Mouse (Mus musculus) MEL (cell line): ENCODE results near the gene Cnot2. TPM values are rescaled to one million over a fixed set of nuclear protein-coding genes. Genes with fewer than 3 reads are reported as not detected.

Experiments used
- DNase-seq: peaks from one replicate; pipeline ENCODE4 v3.0.0; 2011; ENCODE audit warnings: low read depth, low spot score
- H3K27ac ChIP-seq: 2 replicates; pipeline ENCODE4 v1.5.1; 2012; ENCODE audit warnings: low read depth, mild to moderate bottlenecking, control low read depth, low read length, moderate library complexity; ENCODE audit not compliant: control insufficient read depth
- H3K27me3 ChIP-seq, 2 experiments: fragments of 150-350 bp in 1 of 2; sonication (generic) in 1 of 2; 2 replicates each; pipeline ENCODE4 v1.6.1; 2012; ENCODE audit warnings: low read length in 2 of 2, mild to moderate bottlenecking in 2 of 2, improper control_type of control experiment in 1 of 2, moderate library complexity in 1 of 2; ENCODE audit not compliant: insufficient read depth in 2 of 2, control insufficient read depth in 1 of 2
- H3K36me3 ChIP-seq, 2 experiments: 2 replicates each; pipeline ENCODE4 v1.6.1; 2012 to 2014; ENCODE audit warnings: low read length in 2 of 2, improper control_type of control experiment in 1 of 2, inconsistent platforms in 1 of 2, mild to moderate bottlenecking in 1 of 2; ENCODE audit not compliant: insufficient read depth in 2 of 2, control insufficient read depth in 1 of 2
- H3K4me1 ChIP-seq, 2 experiments: fragments of 150-350 bp in 1 of 2; sonication (generic) in 1 of 2; 2 replicates each; pipeline ENCODE4 v1.6.1; 2012; ENCODE audit warnings: low read length in 2 of 2, improper control_type of control experiment in 1 of 2, mild to moderate bottlenecking in 1 of 2; ENCODE audit not compliant: insufficient read depth in 2 of 2, control insufficient read depth in 1 of 2
- H3K4me3 ChIP-seq, 2 experiments: fragments of 150-350 bp in 1 of 2; sonication (generic) in 1 of 2; 2 replicates each; pipeline ENCODE4 v1.5.1; 2012; ENCODE audit warnings: low read depth in 2 of 2, low read length in 2 of 2, mild to moderate bottlenecking in 2 of 2, moderate library complexity in 2 of 2, control low read depth in 1 of 2, improper control_type of control experiment in 1 of 2; ENCODE audit not compliant: control insufficient read depth in 1 of 2, insufficient read depth in 1 of 2
- H3K79me2 ChIP-seq: 2 replicates; pipeline ENCODE4 v1.6.1; 2012; ENCODE audit warnings: mild to moderate bottlenecking, low read length, moderate library complexity; ENCODE audit not compliant: control insufficient read depth, poor library complexity, insufficient read depth
- H3K9ac ChIP-seq: 2 replicates; pipeline ENCODE4 v1.6.1; 2012; ENCODE audit warnings: low read depth, mild to moderate bottlenecking, control low read depth, low read length, moderate library complexity; ENCODE audit not compliant: control insufficient read depth, poor library complexity, severe bottlenecking
- H3K9me3 ChIP-seq: fragments of 150-350 bp; sonication (generic); replicated peaks from 2 replicates; pipeline ENCODE4 v1.6.1; 2012; ENCODE audit warnings: mild to moderate bottlenecking, low read length, improper control_type of control experiment, moderate library complexity; ENCODE audit not compliant: insufficient read depth
- BHLHE40 ChIP-seq: IDR thresholded peaks from 2 replicates; pipeline ENCODE4 v1.6.1; 2012; ENCODE audit warnings: low read depth, mild to moderate bottlenecking, inconsistent platforms, low read length, improper control_type of control experiment, borderline replicate concordance
- CHD1 ChIP-seq: IDR thresholded peaks from 2 replicates; pipeline ENCODE4 v1.6.1; 2012; ENCODE audit warnings: low read depth, mild to moderate bottlenecking, inconsistent platforms, low read length, improper control_type of control experiment
- E2F4 ChIP-seq: IDR thresholded peaks from 2 replicates; pipeline ENCODE4 v1.6.1; 2011; ENCODE audit warnings: low read depth, low read length, improper control_type of control experiment, borderline replicate concordance
- ETS1 ChIP-seq: IDR thresholded peaks from 2 replicates; pipeline ENCODE4 v1.6.1; 2012; ENCODE audit warnings: low read depth, mild to moderate bottlenecking, inconsistent platforms, low read length, improper control_type of control experiment, moderate library complexity
- GABPA ChIP-seq: IDR thresholded peaks from 2 replicates; pipeline ENCODE4 v1.6.1; 2012; ENCODE audit warnings: low read depth, mild to moderate bottlenecking, inconsistent platforms, low read length, improper control_type of control experiment, moderate library complexity
- GATA1 ChIP-seq: IDR thresholded peaks from 2 replicates; pipeline ENCODE4 v1.6.1; 2011; ENCODE audit warnings: low read depth, low read length, improper control_type of control experiment
- JUND ChIP-seq: IDR thresholded peaks from 2 replicates; pipeline ENCODE4 v1.6.1; 2011; ENCODE audit warnings: low read depth, mild to moderate bottlenecking, improper control_type of control experiment, low read length
- MEF2A ChIP-seq: IDR thresholded peaks from 2 replicates; pipeline ENCODE4 v1.6.1; 2014; ENCODE audit warnings: low read depth, mild to moderate bottlenecking, inconsistent platforms, low read length, improper control_type of control experiment; ENCODE audit not compliant: poor library complexity, insufficient replicate concordance, severe bottlenecking; ENCODE audit errors: extremely low read depth
- MXI1 ChIP-seq: IDR thresholded peaks from 2 replicates; pipeline ENCODE4 v1.6.1; 2011; ENCODE audit warnings: mild to moderate bottlenecking, low read depth, low read length, improper control_type of control experiment
- NELFE ChIP-seq: IDR thresholded peaks from 2 replicates; pipeline ENCODE4 v1.6.1; 2011; ENCODE audit warnings: low read depth, low read length, improper control_type of control experiment
- POLR2AphosphoS5 ChIP-seq: IDR thresholded peaks from 2 replicates; pipeline ENCODE4 v1.6.1; 2012; ENCODE audit warnings: low read depth, borderline replicate concordance, mild to moderate bottlenecking, inconsistent platforms, low read length, moderate library complexity, mixed read lengths
- SIN3A ChIP-seq: IDR thresholded peaks from 2 replicates; pipeline ENCODE4 v1.6.1; 2012; ENCODE audit warnings: low read length, improper control_type of control experiment, inconsistent platforms
- SMC3 ChIP-seq: IDR thresholded peaks from 2 replicates; pipeline ENCODE4 v1.6.1; 2011; ENCODE audit warnings: low read depth, low read length, improper control_type of control experiment
- TAL1 ChIP-seq: IDR thresholded peaks from 2 replicates; pipeline ENCODE4 v1.6.1; 2012; ENCODE audit warnings: mild to moderate bottlenecking, inconsistent platforms, low read length, moderate library complexity, mixed read lengths
- TBP ChIP-seq: IDR thresholded peaks from 2 replicates; pipeline ENCODE4 v1.8.0; 2011; ENCODE audit warnings: low read depth, low read length, improper control_type of control experiment
- USF1 ChIP-seq: IDR thresholded peaks from 2 replicates; pipeline ENCODE4 v1.6.1; 2014; ENCODE audit warnings: low read depth, mild to moderate bottlenecking, inconsistent platforms, low read length, improper control_type of control experiment, moderate library complexity
- USF2 ChIP-seq, 2 experiments: IDR thresholded peaks; 2 replicates each; pipeline ENCODE4 v1.6.1; 2011 to 2012; ENCODE audit warnings: improper control_type of control experiment in 2 of 2, low read length in 2 of 2, borderline replicate concordance in 1 of 2, inconsistent platforms in 1 of 2, low read depth in 1 of 2, mild to moderate bottlenecking in 1 of 2; ENCODE audit not compliant: insufficient read depth in 1 of 2
- ZC3H11A ChIP-seq: IDR thresholded peaks from 2 replicates; pipeline ENCODE4 v1.6.1; 2012; ENCODE audit warnings: low read depth, mild to moderate bottlenecking, inconsistent platforms, low read length, improper control_type of control experiment
- ZKSCAN1 ChIP-seq: IDR thresholded peaks from 2 replicates; pipeline ENCODE4 v1.6.1; 2012; ENCODE audit warnings: low read depth, mild to moderate bottlenecking, inconsistent platforms, low read length, improper control_type of control experiment, moderate library complexity
- ZMIZ1 ChIP-seq: IDR thresholded peaks from 2 replicates; pipeline ENCODE4 v1.6.1; 2012; ENCODE audit warnings: low read depth, mild to moderate bottlenecking, inconsistent platforms, low read length, improper control_type of control experiment, moderate library complexity
- polyA plus RNA-seq, 2 experiments: library from polyadenylated mRNA; stranded (reverse) in 1 of 2; unstranded in 1 of 2; fragments of >175 nt in 1 of 2; fragments of >200 nt in 1 of 2; gene quantifications; 2 replicates each; pipeline versions ENCODE4 v1.2.1 to v1.2.4; 2012; ENCODE audit warnings: low replicate concordance in 2 of 2, low read depth in 1 of 2; ENCODE audit not compliant: insufficient read length in 2 of 2, insufficient read depth in 1 of 2, missing spikeins in 1 of 2
- total RNA-seq: library from RNA; depleted of rRNA; stranded (reverse); fragments of 300-350 nt; gene quantifications from 2 replicates; pipeline ENCODE4 v1.2.3, GENCODE M21; 2012

Cnot2 gene
- total and polyA plus RNA-seq, 3 experiments, result 84.3 to 554 (median 88.8) TPM

GRCm38 (mm10) chr10:116473759-116474549 lies 107.4 kb downstream of the Cnot2 start, which contains the start of gene Kcnmb4:
Gene Kcnmb4 (minus strand): TSS chr10:116473878.
- no peaks in the 10 kb centered on the region for H3K9me3 ChIP-seq
- TF ChIP-seq POLR2AphosphoS5, result no peak
- no peak for TF ChIP-seq TBP
- no peak for TF ChIP-seq CHD1
- no peak for TF ChIP-seq TAL1
- no peak for TF ChIP-seq ETS1
- no peak for TF ChIP-seq ZC3H11A
- no peak for TF ChIP-seq NELFE
- TF ChIP-seq GABPA, result no peak
- TF ChIP-seq SIN3A, result no peak
- TF ChIP-seq JUND, result no peak
- TF ChIP-seq SMC3, result no peak
- no peak for TF ChIP-seq GATA1
- TF ChIP-seq USF1, result no peak
- no peak for TF ChIP-seq MXI1
- no peak for TF ChIP-seq BHLHE40
- no peak for TF ChIP-seq E2F4
- no peak for TF ChIP-seq USF2 (IDR thresholded peaks at IDR 0.05; ENCODE audit: borderline replicate concordance in 1 of 2, insufficient read depth in 1 of 2, low read depth in 1 of 2, low read length in 2 of 2)
- TF ChIP-seq ZKSCAN1, result no peak
- TF ChIP-seq ZMIZ1, result no peak
- no peak within 1 kb of the TSS for H3K27ac ChIP-seq
- no peak within 1 kb of the TSS for H3K4me3 ChIP-seq
- no peaks in the 10 kb centered on the region for H3K79me2 ChIP-seq
- no peaks in the 10 kb centered on the region for H3K27me3 ChIP-seq
- H3K36me3 ChIP-seq, result no peaks in the 10 kb centered on the region
- H3K9ac ChIP-seq, result no peak within 1 kb of the TSS
- no peak for DNase-seq
- no peaks in the 10 kb centered on the region for H3K4me1 ChIP-seq

- Histone ChIP-seq H3K4me1 (no peaks in the 10 kb centered on the region), H3K27me3 (no peaks in the 10 kb centered on the region)
- TF ChIP-seq MXI1 (no peak), MEF2A (no peak), ZKSCAN1 (no peak), USF2 (IDR thresholded peaks at IDR 0.05; ENCODE audit: borderline replicate concordance in 1 of 2, insufficient read depth in 1 of 2, low read depth in 1 of 2, low read length in 2 of 2) (no peak), USF1 (no peak), TAL1 (no peak)
- TF ChIP-seq, all 39 proteins: peak for 0
- Histone ChIP-seq H3K36me3 (no peaks in the 10 kb centered on the region), H3K9me3 (no peaks in the 10 kb centered on the region), H3K27ac (no peak overlapping the region), H3K79me2 (no peaks in the 10 kb centered on the region), H3K9ac (no peak overlapping the region), H3K4me3 (no peak overlapping the region)
- no peak for DNase-seq
Measured at GRCm38 (mm10) chr10:116473071-116473758, 108.1 kb downstream of the Cnot2 start.
